Mouse (Mus musculus) liver, embryonic 14.5 days (tissue): ENCODE data around the gene Ppp2r5d.

Source experiments
- CTCF ChIP-seq: IDR thresholded peaks from 2 replicates; pipeline ENCODE4 v1.5.1; 2016; ENCODE audit warnings: antibody characterized with exemption, low read depth, control low read depth
- EP300 ChIP-seq: IDR thresholded peaks from 2 replicates; pipeline ENCODE4 v1.6.1; 2016; ENCODE audit warnings: antibody characterized with exemption, low read depth

- TF ChIP-seq CTCF (no peak), EP300 (no peak)
Measured at GRCm38 (mm10) chr17:46735287-46735686, 30.4 kb upstream of the Ppp2r5d start.
